Mouse (Mus musculus): Measurements from ENCODE around the gene Dbt.

The Dbt gene

GRCm38 (mm10) chr3:116542532-116542931, 29.7 kb downstream of the Dbt start:
- no peak for DNase-seq

DNA sequence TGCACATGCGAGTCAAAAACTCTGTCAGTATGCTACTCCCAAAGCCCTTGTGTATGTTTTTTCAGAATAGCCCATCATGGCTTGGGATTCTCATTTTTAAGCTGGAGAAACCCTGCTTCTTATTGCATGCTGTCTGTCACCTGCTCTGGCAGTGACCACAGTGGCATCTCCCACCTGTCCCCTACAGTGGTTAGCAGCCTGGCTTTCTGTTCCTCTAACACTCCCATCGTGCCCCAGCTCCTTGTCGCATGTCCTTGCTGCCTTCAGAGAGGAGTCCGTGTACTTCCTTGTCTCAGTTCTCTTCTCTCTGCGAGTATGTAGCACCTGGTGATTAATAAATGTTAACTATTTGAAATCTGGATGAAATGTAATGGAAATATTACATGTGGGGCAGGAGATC, 34.6 kb downstream of the Dbt start:
- no peak for DNase-seq

- no peak for DNase-seq
Observed at GRCm38 (mm10) chr3:116551362-116551761, 38.5 kb downstream of the Dbt start.

DNA sequence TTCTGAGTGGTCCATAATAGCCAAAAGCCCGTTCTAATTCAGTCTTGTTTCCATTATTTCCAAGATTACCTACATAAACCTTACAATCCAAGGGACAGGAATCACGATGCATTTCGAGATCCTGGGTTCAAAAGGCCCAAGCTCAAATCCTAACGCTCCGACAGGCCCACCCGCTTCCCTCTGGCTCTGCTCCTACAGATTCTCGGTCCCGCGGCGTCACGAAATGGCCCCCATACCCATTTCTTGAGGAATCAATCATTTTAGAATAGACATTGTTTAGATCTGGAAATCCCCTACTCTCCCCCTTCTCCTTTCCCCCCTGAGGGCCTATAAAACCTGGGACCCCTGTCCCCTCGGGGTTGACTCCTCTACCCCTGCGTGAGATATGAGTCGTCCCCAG, 48.4 kb downstream of the Dbt start:
- peak; percentile 14 for DNase-seq

GRCm38 (mm10) chr3:116562408-116563094, 49.7 kb downstream of the Dbt start, which contains the start of gene Lrrc39:
Lrrc39 (plus strand) TSS chr3:116562973.
- DNase-seq = no peak

GRCm38 (mm10) chr3:116563095-116563492, 50.2 kb downstream of the Dbt start:
- no peak for DNase-seq

- no peak for DNase-seq
Observed at GRCm38 (mm10) chr3:116570628-116571027, 57.8 kb downstream of the Dbt start.

DNA sequence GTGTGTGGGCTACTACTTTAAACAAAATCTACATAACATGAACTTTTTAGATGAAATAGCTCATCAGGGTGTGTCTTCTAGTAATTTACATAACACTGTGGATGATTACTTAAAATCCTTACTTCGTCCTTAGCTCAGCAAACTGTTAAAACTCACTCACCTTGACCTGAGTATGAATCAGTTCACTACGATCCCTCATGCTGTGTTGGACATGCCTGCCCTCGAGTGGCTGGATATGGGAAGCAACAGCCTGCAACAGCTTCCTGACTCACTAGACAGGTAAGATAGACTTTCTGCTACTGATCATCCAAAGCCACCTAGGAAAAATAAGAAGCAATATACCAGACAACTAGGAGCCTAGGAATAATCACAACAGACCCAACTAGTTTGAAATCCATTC, 64.4 kb downstream of the Dbt start:
- peak; percentile 16 for DNase-seq

DNA sequence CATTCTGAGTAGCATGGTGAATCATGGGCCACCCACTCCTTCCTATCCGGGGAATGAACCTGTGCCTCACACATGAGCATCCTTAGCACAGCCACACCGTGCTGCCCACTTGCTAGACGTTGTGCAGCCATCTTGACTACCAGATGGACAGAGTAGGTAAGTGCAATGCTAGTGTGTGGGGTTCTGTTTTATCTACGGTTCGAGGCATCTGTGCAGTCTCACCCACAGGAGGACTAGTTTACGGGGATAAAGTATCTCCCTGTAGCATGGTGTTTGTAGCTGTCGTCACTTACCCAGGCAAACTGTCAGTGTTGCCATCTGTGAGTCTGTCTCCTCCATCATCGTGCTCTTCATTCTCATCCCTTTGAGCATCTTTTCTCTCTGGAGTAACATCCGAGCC, 69.3 kb downstream of the Dbt start:
- DNase-seq = no peak

- DNase-seq = no peak
Observed at GRCm38 (mm10) chr3:116594076-116594727, 81.3 kb downstream of the Dbt start.

DNA sequence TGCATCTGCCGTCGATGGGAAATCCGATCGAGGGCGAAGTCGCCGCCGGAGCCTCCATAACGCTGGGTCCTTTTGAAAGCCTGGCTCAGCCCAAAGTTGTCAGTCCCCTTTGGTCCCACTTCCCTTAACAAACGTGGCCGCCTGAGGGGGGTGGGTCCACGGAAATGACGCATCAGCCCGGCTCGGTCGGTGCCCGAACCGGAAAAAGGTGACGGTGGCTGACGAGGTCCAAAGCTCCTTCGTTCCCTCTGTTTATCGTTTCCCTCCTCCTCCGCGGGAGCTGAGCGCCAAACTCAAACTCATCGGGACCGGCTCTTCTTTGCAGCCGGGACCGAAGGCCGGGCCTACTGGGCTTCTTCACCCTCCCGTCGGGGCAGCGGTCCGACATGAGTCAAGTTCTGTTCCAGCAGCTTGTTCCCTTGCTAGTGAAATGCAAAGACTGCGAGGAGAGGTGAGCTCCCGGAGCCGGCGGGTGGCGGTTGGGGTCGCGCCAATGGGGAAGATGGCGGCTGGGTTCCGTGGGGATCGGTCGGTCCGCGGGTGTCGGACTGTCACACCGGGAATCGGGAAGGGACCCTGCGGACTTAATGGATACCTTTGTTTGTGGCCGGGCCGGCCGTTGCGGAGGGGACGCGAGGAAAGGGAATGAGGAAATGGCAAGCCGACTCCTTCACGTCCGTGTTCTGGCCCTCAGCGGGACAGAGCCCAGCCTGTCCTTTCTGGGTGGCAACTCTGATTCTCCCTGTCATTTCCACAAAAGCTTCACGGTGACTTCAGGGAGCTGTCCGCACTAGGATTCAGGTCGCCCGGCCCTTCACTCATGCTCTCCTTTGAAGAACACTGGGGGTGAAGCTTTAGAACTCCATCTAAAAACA, 82.1 kb downstream of the Dbt start, which contains the start of gene Sass6:
Gene Sass6, plus strand, starts transcription at position 255 of the 875 bp plus-strand sequence.
- peak; percentile 98 for DNase-seq

GRCm38 (mm10) chr3:116595603-116595991, 82.7 kb downstream of the Dbt start:
- DNase-seq = no peak

Data from kidney, postnatal 14 days (tissue).